Mouse (Mus musculus): ENCODE results near the gene Glipr2. TPM values are rescaled to one million over a fixed set of nuclear protein-coding genes. Genes with fewer than 3 reads are reported as not detected.

The Glipr2 gene
- polyA plus RNA-seq, 1 experiment from 2014 or later = 57.8 TPM

DNA sequence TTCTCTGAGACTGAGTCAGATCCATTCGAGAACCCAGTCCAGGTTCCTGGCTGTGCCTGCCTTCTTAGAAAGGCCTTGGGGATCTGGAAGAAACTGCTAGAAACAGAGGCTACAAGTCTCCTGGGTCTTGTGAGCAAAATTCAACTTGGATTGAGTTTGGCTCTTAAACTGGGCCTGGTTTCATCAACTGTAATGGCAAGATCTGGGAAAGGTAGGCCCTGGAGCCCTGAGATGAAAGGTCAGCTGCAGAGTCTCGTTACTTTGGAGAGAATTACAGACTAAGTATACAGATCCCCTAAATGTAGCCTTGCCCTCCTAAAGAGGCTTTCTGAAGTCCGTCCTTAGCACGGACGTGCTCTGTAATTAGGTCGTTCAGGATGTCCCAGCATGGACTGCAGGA lies 68.4 kb downstream of the Glipr2 start:
- Histone ChIP-seq H3K27ac (ENCODE audit: low read length) (no peak overlapping the region), H3K4me1 (replicated peaks; ENCODE audit: control insufficient read depth, insufficient read depth, low read length) (no peaks in the 10 kb centered on the region), H3K9me3 (ENCODE audit: control insufficient read depth, low read length) (no peaks in the 10 kb centered on the region), H3K36me3 (ENCODE audit: control insufficient read depth, insufficient read depth, low read length) (peaks cover 44% of the 10 kb centered on the region), H3K9ac (ENCODE audit: low read length) (no peak overlapping the region), H3K4me2 (ENCODE audit: low read depth, low read length) (no peak overlapping the region), H3K4me3 (ENCODE audit: low read length) (no peak overlapping the region), H3K27me3 (ENCODE audit: control insufficient read depth, insufficient read depth, low read depth, low read length) (no peaks in the 10 kb centered on the region)
- WGBS = 85% methylated on average over 6 of the region's 6 CpGs
- no peak for ATAC-seq (ENCODE audit: low read depth)

Other genes starting within 250 kb of the Glipr2 start
- 0.08 and 0.16 TPM in 2 replicates for gene Olfr71, start 247.1 kb upstream of the Glipr2 start, polyA plus RNA-seq (2015; fragmentation: Nextera tagmentation; extraction: Ambion mirVana)
- gene Hrct1, start 230.2 kb upstream of the Glipr2 start, polyA plus RNA-seq (2015; fragmentation: Nextera tagmentation; extraction: Ambion mirVana) = 2.0 and 2.9 TPM in 2 replicates
- gene Spaar, start 227.4 kb upstream of the Glipr2 start, polyA plus RNA-seq (2015; fragmentation: Nextera tagmentation; extraction: Ambion mirVana) = 1.2 and 2.1 TPM in 2 replicates
- not detected in 2 replicates for gene Olfr159, start 186.4 kb upstream of the Glipr2 start, polyA plus RNA-seq (2015; fragmentation: Nextera tagmentation; extraction: Ambion mirVana)
- not detected in 2 replicates for gene Olfr156, start 133.5 kb upstream of the Glipr2 start, polyA plus RNA-seq (2015; fragmentation: Nextera tagmentation; extraction: Ambion mirVana)
- gene Olfr157, start 117.2 kb upstream of the Glipr2 start, polyA plus RNA-seq (2015; fragmentation: Nextera tagmentation; extraction: Ambion mirVana) = not detected in 2 replicates
- gene Olfr155, start 105.8 kb upstream of the Glipr2 start, polyA plus RNA-seq (2015; fragmentation: Nextera tagmentation; extraction: Ambion mirVana) = not detected in 2 replicates
- 24.1 and 25.2 TPM in 2 replicates for gene Reck, start 81.9 kb upstream of the Glipr2 start, polyA plus RNA-seq (2015; fragmentation: Nextera tagmentation; extraction: Ambion mirVana)
- gene Ccin, start 26.1 kb downstream of the Glipr2 start, polyA plus RNA-seq (2015; fragmentation: Nextera tagmentation; extraction: Ambion mirVana) = not detected in 2 replicates
- gene Clta, start 47.1 kb downstream of the Glipr2 start, polyA plus RNA-seq (2015; fragmentation: Nextera tagmentation; extraction: Ambion mirVana) = 186 and 199 TPM in 2 replicates
- gene Gne, start 126.8 kb downstream of the Glipr2 start, polyA plus RNA-seq (2015; fragmentation: Nextera tagmentation; extraction: Ambion mirVana) = 47.9 TPM in 2 replicates